Mouse (Mus musculus) thymus, adult 2 months (tissue): ENCODE data around the gene Apopt1.

Experiments used
- CTCF ChIP-seq: fragments of 200-500 bp; IDR thresholded peaks from 2 replicates; pipeline ENCODE4 v1.5.1; 2012; ENCODE audit warnings: mild to moderate bottlenecking, control low read depth, low read length, moderate library complexity, borderline replicate concordance; ENCODE audit not compliant: control insufficient read depth, poor library complexity, insufficient read depth; ENCODE audit errors: extremely low read depth
- POLR2A ChIP-seq: fragments of 200-500 bp; IDR thresholded peaks from 2 replicates; pipeline ENCODE4 v1.6.1; 2012; ENCODE audit warnings: mild to moderate bottlenecking, low read length, control low read depth, moderate library complexity; ENCODE audit not compliant: control insufficient read depth, poor library complexity, insufficient read depth; ENCODE audit errors: extremely low read depth

DNA sequence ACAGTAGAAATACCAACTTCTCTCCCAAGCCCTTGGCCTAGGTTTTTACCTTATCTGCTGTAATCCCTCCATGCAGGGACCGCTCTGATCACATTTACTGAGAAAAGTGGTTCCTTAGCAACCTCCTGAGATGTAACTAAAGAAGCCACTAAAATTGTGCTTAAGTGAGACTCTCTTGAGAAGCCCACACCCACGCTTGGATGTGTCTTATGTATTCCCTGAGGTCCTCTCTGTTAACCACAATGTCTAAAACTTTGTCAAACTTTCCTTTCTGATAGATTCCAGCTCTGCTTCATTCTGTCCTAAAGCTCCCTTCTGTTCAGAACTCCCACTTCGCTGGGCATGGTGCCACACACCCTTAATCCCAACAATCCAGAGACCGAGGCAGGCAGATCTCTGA is 13.5 kb upstream of the Apopt1 start:
- TF ChIP-seq CTCF (no peak), POLR2A (no peak)
